Mouse (Mus musculus) heart, embryonic 10.5 days (tissue): Measurements from ENCODE around the gene Il6st. TPM values are rescaled to one million over a fixed set of nuclear protein-coding genes. Genes with fewer than 3 reads are reported as not detected.

Source experiments
- DNase-seq: peaks from one replicate; pipeline ENCODE4 v3.0.0-alpha.2; 2017; ENCODE audit warnings: low spot score
- H3K27ac ChIP-seq: fragments of 300-500 bp; sonication (generic); 2 replicates; pipeline ENCODE4 v1.5.1; 2016; ENCODE audit warnings: mild to moderate bottlenecking
- H3K27me3 ChIP-seq: fragments of 300-500 bp; sonication (generic); 2 replicates; pipeline ENCODE4 v1.6.1; 2016; ENCODE audit warnings: mild to moderate bottlenecking; ENCODE audit not compliant: poor library complexity, insufficient read depth, severe bottlenecking
- H3K36me3 ChIP-seq: fragments of 300-500 bp; sonication (generic); 2 replicates; pipeline ENCODE4 v1.6.1; 2016; ENCODE audit warnings: mild to moderate bottlenecking, moderate library complexity
- H3K4me1 ChIP-seq: fragments of 300-500 bp; sonication (generic); 2 replicates; pipeline ENCODE4 v1.6.1; 2016; ENCODE audit warnings: mild to moderate bottlenecking
- H3K4me3 ChIP-seq: fragments of 300-500 bp; sonication (generic); 2 replicates; pipeline ENCODE4 v1.5.1; 2016; ENCODE audit warnings: mild to moderate bottlenecking, moderate library complexity
- H3K9me3 ChIP-seq: fragments of 300-500 bp; sonication (generic); 2 replicates; pipeline ENCODE4 v1.6.1; 2016; ENCODE audit warnings: mild to moderate bottlenecking, moderate library complexity
- WGBS: fragments of 180-500 bp; shearing (Covaris S2); methylation state at CpG from one replicate; pipeline ENCODE4 v1.1.7; 2016; 5-methylcytosine and 5-hydroxymethylcytosine counted together
- polyA plus RNA-seq: library from polyadenylated mRNA; unstranded; fragments of >200 nt; fragmentation: Nextera tagmentation; extraction: Ambion mirVana; gene quantifications from 2 replicates; pipeline ENCODE4 v1.2.1, GENCODE M21; 2016

Gene Il6st
- polyA plus RNA-seq, 1 experiment from 2014 or later, result 32.3 TPM

DNA sequence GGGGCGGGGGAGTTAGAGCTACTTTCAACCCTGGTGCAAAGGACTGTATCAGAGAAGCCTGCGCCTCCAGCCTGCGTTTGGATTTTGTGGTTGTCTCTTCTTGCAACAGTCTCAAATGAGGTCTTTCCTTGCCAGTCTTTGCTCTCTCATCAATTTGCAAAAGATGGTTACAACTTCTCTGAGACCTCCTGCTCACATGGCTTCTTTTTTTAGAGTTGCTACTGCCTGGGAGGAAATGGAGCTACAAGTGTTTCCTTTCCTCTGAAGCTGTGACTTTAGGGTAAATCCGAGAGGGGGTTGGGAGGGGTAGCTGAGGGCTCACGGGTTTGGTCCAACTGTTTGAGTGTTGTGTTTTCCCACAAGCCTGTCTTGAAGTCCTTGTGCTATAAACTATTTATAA, 30.6 kb upstream of the Il6st start:
- H3K4me3 ChIP-seq, result no peak overlapping the region
- H3K9me3 ChIP-seq, result no peaks in the 10 kb centered on the region
- H3K4me1 ChIP-seq, result peaks cover 18% of the 10 kb centered on the region
- no peak for DNase-seq
- H3K36me3 ChIP-seq, result no peaks in the 10 kb centered on the region
- peak overlapping the region; percentile 47; the same call in 1 of the 2 replicates for H3K27ac ChIP-seq
- 51% methylated on average over 5 of the region's 5 CpGs for WGBS
- H3K27me3 ChIP-seq, result no peaks in the 10 kb centered on the region

DNA sequence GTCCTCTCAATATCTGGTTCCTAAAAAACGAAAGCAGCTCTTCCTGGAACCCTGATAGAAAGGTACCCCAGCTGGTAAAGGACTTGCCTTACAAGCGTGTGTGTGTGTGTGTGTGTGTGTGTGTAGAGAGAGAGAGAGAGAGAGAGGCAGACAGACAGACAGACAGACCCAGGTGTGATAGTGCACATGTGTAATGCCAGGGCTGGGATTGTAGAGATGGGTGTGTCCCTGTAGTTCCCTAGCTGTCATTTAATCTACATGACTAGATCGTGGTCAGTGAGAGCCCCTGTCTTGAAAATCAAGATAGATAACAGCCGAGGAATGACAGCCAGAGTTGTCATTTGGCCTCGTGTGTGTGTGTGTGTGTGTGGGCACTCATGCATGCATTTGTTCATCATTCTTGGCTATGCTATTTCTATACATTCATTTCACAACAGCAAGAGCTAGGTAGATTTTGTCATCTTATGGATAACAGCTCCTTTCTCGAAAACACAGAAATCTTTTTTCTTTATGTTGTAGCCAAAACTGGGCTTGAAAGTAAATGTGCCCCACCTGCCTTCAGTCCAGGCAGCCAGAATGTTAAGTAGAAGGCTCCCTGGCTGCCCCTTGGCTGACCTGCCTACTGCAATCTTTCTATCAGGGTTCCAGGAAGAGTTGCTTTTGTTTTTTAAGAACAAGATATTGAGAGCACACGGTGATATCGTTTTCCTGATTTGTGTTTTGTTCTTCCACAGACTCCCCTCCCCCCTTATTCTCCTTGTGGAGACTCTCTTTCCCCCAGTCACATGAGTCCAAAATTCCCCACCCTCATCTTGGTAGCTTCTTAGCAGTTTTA, 28.4 kb upstream of the Il6st start:
- DNase-seq, result no peak
- no peak overlapping the region for H3K4me3 ChIP-seq
- no peaks in the 10 kb centered on the region for H3K9me3 ChIP-seq
- no peaks in the 10 kb centered on the region for H3K36me3 ChIP-seq
- WGBS, result 41% methylated on average over 8 of the region's 8 CpGs
- H3K27ac ChIP-seq, result no peak overlapping the region
- H3K4me1 ChIP-seq, result peaks cover 33% of the 10 kb centered on the region
- H3K27me3 ChIP-seq, result no peaks in the 10 kb centered on the region

DNA sequence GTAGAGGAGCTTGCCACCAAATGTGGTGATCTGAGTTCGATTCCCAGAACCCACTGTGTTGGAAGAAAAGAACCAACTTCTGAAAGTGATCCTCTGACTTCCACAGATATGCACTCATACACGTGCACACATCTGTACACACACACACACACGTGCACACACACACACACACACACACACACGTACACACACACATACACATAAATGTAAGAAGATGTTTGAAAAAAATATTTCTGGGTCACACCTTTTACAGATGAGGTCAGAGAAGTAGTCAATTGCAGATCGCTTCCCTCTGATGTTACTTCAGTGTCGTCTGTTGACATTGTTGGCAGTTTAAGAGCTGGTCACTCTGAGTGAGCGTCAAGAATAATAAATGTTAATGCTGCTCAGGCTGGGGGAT, 27.6 kb upstream of the Il6st start:
- no peak for DNase-seq
- Histone ChIP-seq H3K9me3 (no peaks in the 10 kb centered on the region), H3K4me1 (peaks cover 33% of the 10 kb centered on the region), H3K27me3 (no peaks in the 10 kb centered on the region), H3K27ac (no peak overlapping the region), H3K36me3 (no peaks in the 10 kb centered on the region), H3K4me3 (no peak overlapping the region)
- 81% methylated on average over 7 of the region's 7 CpGs for WGBS

DNA sequence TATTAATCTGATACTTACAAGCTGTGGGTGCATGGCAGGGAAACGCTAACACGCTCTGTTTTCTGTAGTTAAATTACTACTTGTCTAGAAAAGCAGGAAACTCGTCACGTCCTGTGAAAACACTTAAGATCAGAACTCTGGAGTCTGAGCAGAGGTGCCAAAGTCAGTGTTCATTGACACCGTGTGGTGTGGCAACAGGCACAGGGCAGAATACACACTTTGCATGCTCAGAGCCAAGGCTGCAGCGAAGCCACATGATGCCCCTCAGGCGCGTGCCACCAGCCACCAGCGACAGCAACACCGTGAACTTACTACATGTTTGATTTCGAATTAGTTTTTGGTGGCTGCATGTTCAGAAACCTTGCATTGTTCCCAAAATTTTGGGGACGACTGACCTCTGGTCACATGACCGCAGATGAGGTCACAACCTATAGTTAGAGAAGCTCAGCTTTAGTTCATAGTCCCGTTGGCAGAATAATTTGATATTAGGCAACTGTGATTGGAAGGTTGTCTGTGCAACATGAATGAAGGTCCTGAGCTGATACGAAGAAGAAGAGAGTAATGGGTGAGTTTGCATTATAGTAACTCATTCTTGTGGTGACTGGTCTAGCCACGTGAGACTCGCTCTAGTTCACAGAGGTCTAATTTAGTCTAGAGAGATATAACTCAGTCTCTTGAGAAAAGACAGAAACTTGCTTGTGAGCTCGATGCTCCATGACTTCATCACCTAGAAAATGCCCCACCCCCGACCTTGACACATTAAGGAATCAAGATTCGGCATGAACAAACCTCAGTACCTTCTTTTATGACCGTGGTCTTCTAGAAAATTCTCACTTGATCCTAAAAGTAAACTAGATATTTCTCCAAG, 25.6 kb upstream of the Il6st start:
- H3K9me3 ChIP-seq, result no peaks in the 10 kb centered on the region
- H3K4me3 ChIP-seq, result no peak overlapping the region
- H3K27me3 ChIP-seq, result no peaks in the 10 kb centered on the region
- H3K27ac ChIP-seq, result 0 out of 2 replicates have a peak overlapping the region, but pooled peaks have one; percentile 74
- peaks cover 29% of the 10 kb centered on the region for H3K4me1 ChIP-seq
- H3K36me3 ChIP-seq, result no peaks in the 10 kb centered on the region
- no peak for DNase-seq
- 81% methylated on average over 21 of the region's 21 CpGs for WGBS

DNA sequence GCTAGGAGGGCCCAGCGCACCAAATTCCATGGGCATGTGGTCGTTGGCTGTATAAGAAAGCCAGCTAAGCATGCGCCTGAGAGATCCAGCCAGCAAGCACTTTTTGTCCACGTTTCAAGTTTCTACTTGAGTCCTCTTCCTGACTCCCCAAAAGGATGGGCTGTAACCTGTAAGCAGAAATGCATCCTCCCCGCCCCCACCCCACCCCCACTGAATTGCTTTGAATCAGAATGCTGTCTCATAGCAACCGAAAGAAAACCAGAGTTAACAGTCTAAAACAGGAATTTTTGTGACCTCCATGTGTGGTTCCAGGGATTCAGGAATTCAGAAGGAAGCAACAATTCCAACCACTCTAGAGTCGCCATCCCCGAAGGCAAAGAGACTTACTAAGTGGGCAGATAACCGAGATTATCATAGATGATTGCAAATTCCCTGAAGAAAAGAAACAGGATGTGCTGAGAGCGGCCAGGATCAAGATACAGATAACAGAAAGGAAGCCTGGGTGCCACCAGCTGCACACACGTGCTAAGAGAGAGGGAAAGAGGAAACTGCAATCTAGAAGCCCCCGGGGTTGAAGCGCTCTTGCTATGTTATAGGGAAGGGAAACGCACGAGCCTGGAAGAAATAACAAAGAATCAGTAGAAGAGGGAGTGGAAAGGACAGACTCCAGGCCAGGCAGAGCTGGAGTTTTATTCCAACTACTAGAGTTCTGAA, 24.6 kb upstream of the Il6st start:
- H3K36me3 ChIP-seq, result no peaks in the 10 kb centered on the region
- WGBS, result 15% methylated on average over 15 of the region's 15 CpGs
- no peak for DNase-seq
- no peaks in the 10 kb centered on the region for H3K27me3 ChIP-seq
- peaks cover 24% of the 10 kb centered on the region for H3K4me1 ChIP-seq
- H3K9me3 ChIP-seq, result no peaks in the 10 kb centered on the region
- peak overlapping the region; percentile 74 for H3K27ac ChIP-seq
- peak overlapping the region; percentile 45 for H3K4me3 ChIP-seq

DNA sequence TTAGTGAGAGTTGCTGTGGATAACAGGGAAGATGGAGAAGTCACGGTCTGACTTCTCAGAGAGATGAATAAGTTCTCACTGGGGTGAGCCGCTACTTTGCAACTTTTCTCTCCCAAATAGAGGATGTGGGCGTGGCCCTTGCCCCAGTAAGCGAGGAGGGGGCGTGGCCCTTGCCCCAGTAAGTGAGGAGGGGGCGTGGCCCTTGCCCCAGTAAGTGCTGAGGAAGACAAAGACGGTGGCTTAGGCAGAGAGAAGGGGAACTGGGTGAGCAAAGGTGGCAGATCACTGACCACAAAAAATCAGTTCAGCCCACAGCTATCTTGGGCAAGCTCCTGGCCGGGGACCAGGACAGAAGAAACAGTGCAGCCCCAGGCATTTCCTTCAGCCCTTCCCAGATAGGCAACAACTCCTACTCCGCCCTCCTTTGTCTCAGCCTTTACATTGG, 23.9 kb upstream of the Il6st start:
- Histone ChIP-seq H3K4me3 (peak overlapping the region; percentile 45), H3K36me3 (no peaks in the 10 kb centered on the region), H3K27me3 (no peaks in the 10 kb centered on the region), H3K4me1 (peaks cover 24% of the 10 kb centered on the region), H3K27ac (peak overlapping the region; percentile 74), H3K9me3 (no peaks in the 10 kb centered on the region)
- WGBS, result 16% methylated on average over 9 of the region's 9 CpGs
- DNase-seq, result no peak

DNA sequence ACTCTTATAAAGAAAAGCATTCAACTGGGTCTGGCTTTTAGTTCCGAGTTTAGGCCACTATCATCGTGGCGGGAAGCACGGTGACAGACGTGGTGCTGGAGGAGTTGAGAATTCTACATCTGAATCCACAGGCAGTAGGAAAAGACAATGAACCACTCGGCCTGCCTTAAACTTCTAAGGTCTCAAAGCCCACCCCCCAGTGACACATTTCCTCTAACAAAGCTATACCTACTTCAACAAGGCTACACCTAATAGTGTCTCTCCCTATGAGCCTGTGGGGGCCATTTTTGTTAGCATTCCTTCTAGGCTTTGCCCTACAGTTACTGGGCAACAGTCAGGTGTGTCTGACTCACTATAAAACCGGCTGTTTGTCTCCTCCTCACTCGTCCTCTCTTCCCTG, 23.2 kb upstream of the Il6st start:
- DNase-seq, result no peak
- WGBS, result 75% methylated on average over 8 of the region's 8 CpGs
- H3K27me3 ChIP-seq, result no peaks in the 10 kb centered on the region
- no peaks in the 10 kb centered on the region for H3K9me3 ChIP-seq
- H3K4me1 ChIP-seq, result peaks cover 17% of the 10 kb centered on the region
- no peaks in the 10 kb centered on the region for H3K36me3 ChIP-seq
- no peak overlapping the region for H3K4me3 ChIP-seq
- H3K27ac ChIP-seq, result peak overlapping the region; percentile 74; the same call in 1 of the 2 replicates

DNA sequence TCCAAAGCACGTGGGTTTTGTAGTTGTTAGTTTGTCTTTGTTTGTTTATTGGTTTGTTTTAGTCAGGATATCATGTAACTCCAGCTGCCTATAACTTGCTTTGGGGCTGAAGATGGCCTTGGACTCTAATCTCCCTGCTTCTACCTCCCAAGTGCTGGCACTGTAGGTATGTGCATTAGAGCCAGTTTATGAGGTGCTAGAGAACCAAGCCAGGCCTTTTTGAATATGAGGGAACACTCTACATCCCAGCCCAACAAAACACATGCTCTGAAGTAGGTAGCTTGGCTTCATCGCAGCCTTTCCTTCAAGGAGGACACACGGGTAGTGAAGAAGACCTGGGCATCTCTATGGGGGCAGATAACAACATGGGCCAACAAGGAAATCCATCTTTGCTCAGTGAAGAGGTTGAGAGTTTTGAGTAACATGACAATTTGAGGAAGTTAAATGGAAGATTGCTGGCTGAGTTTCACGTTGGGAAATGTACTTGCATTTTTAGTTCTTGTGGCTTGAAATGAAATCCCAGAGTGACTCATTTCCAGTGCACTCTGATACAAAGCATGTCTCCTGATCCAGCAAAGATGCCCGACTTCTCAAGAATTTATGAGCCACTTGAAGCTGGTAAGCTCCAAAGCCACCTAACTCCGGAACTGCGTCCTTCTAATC, 20.9 kb upstream of the Il6st start:
- H3K27ac ChIP-seq, result no peak overlapping the region
- no peaks in the 10 kb centered on the region for H3K36me3 ChIP-seq

DNA sequence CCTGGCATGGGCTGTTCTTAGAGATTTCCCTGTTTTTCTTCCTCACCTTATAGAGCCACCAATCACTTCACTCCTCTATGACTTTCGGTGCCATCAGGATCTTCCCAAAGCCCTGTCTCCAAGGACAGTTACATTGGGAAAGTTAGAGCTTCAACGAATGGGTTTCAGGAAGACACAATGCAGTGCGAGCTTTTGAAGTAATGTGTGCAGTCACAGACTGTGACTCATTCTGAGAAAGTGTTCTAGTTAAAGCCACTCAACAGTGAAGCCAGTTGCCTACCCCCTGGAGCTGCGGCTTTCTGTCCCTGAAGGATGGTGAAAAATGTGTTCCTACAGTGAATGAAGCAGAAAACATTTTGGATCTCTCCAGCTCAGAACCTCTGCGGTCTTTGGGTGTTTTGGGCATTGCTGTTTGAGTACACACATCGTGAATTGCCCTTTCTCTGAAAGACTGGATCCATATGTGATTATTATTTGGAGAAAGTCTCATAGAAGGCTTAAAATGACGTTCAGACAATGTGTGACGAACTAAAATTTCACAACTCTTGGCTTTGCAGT, 16.7 kb upstream of the Il6st start:
- Histone ChIP-seq H3K4me1 (peaks cover 5% of the 10 kb centered on the region; the same call in 1 of the 2 replicates), H3K36me3 (no peaks in the 10 kb centered on the region), H3K4me3 (no peak overlapping the region), H3K27ac (no peak overlapping the region), H3K27me3 (no peaks in the 10 kb centered on the region), H3K9me3 (no peaks in the 10 kb centered on the region)
- WGBS, result 79% methylated on average over 8 of the region's 8 CpGs
- DNase-seq, result no peak

More for the DNA sequence above, 20.9 kb upstream of the Il6st start:
- H3K4me3 ChIP-seq, result no peak overlapping the region
- peaks cover 15% of the 10 kb centered on the region for H3K4me1 ChIP-seq
- 79% methylated on average over 7 of the region's 7 CpGs for WGBS
- H3K27me3 ChIP-seq, result no peaks in the 10 kb centered on the region
- DNase-seq, result no peak
- H3K9me3 ChIP-seq, result no peaks in the 10 kb centered on the region

DNA sequence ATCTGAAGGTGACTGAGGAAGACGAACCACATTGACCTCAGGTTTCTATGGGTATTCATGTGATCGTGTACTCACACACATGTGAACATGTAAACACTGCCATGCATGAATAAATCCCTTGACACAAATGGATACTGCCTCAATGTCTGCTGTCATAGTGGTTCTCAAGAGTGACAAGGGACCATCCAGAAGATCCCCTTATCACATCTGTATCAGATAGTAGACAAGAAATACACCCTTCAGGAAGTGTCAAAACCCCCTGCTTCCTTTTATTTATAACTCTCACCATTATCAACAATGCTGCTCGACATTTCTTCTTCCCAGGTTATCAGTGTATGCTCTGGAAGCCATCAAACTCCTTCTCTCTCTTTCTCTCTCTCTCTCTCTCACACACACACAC, 13.7 kb upstream of the Il6st start:
- Histone ChIP-seq H3K4me1 (peaks cover 5% of the 10 kb centered on the region; the same call in 1 of the 2 replicates), H3K9me3 (no peaks in the 10 kb centered on the region), H3K36me3 (no peaks in the 10 kb centered on the region), H3K27ac (no peak overlapping the region), H3K4me3 (no peak overlapping the region), H3K27me3 (no peaks in the 10 kb centered on the region)
- DNase-seq, result no peak
- 48% methylated on average over 3 of the region's 3 CpGs for WGBS

DNA sequence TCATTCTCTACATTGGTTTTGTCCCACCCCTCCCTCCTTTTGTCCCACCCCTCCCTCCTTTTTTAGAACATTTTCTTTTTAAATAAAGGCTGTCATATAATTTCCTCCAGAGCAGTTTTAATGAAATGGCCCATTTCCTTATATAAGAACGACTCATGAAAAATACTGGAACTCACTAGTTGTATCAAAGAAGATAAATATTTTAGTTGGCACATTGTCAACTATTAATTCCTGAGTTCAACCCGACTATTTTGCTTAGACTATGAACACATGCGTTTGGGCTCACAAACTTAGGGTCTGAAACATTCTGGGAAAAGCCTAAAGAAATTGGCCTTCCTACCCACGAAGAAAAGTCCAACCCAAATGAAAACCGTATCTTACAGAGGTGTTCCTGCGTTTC, 6.5 kb upstream of the Il6st start:
- Histone ChIP-seq H3K4me3 (no peak overlapping the region), H3K27ac (no peak overlapping the region), H3K4me1 (peaks cover 6% of the 10 kb centered on the region), H3K9me3 (no peaks in the 10 kb centered on the region), H3K27me3 (no peaks in the 10 kb centered on the region), H3K36me3 (no peaks in the 10 kb centered on the region)
- no peak for DNase-seq
- 75% methylated on average over 6 of the region's 6 CpGs for WGBS

DNA sequence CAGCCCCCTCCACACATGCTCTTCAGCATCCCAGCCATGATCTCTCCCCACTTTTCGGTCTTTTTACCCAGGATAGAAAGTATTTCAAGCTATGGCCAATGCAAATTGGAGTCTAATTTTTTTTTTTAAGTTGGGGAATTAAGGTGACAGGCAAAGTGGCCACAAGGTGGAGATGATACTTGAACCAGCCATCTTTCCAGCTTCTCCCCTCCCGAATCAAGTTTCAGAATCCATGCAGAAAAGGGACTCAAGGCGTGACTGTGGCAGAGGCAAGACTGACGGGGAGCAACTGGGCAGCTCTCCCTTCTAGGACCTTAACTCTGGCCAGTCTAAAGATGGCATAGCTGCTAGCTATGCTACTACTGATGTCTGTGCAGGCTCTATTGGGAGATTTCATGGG, 5.9 kb upstream of the Il6st start:
- no peak for DNase-seq
- H3K4me3 ChIP-seq, result no peak overlapping the region
- H3K9me3 ChIP-seq, result no peaks in the 10 kb centered on the region
- no peaks in the 10 kb centered on the region for H3K36me3 ChIP-seq
- peaks cover 6% of the 10 kb centered on the region for H3K4me1 ChIP-seq
- H3K27ac ChIP-seq, result no peak overlapping the region
- no peaks in the 10 kb centered on the region for H3K27me3 ChIP-seq
- 68% methylated on average over 4 of the region's 4 CpGs for WGBS
